Mouse (Mus musculus) fibroblast of lung, adult 2 months (primary cell): ENCODE results near the gene Tbc1d21.
A peak's percentile ranks its signal among the peaks of the same experiment; 100 is the strongest.

Experiments
- DNase-seq: peaks from one replicate; pipeline ENCODE4 v3.0.0-alpha.2; 2011; ENCODE audit warnings: low read depth

Tbc1d21 gene

GRCm38 (mm10) chr9:58341795-58342194 lies 28.5 kb downstream of the Tbc1d21 start:
- no peak for DNase-seq

DNA sequence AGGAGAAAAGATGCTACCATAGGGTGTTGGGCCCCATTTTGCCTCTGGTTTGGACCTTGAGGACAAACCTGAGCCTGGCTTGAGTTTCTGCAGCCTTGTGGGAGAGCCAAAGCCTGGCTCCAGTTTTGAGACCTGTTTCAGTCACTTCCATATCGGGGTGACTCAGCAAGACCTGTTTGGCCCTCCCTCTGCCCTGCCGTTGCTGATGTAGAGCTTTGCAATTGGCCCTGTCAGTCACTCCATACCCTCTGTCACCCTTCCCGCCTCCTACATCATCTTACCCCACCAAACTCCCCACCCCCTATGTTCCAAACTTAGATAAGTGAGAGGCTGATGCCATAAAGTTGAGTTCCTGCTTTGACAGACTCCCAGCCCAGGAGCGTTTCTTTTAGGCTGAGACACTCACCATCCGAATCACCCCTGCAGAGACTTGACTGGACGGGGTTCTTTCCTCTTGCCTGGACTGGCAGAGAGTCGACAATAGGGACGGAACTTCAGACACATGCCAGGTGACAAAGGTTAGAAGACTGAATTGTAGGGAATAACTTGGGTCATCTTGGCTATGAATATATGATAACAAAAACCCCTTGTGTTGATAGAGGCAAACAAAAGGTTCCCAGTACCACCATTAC lies 33.5 kb downstream of the Tbc1d21 start:
- DNase-seq: no peak

GRCm38 (mm10) chr9:58331276-58331675 lies 39.0 kb downstream of the Tbc1d21 start:
- no peak for DNase-seq

DNA sequence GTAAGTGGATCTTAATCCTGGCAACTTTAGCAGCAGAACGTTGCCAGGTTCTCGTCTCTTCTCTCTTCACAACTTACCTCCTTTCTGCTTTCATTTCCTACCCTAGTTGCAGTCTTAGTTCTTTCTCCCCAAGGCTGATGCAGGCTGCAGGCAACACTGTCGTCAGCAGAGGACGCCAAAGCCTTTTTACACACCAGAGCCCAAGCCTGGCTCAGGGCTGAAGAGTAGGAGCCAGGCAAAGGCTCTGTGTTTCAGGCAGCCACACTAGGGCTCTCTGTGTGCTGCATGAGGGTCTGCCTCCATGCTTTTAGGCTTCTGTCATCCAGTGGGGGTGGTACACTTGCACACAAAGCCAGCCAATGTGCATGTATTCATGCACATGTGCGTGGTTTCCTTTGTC lies 40.0 kb downstream of the Tbc1d21 start:
- DNase-seq: no peak

DNA sequence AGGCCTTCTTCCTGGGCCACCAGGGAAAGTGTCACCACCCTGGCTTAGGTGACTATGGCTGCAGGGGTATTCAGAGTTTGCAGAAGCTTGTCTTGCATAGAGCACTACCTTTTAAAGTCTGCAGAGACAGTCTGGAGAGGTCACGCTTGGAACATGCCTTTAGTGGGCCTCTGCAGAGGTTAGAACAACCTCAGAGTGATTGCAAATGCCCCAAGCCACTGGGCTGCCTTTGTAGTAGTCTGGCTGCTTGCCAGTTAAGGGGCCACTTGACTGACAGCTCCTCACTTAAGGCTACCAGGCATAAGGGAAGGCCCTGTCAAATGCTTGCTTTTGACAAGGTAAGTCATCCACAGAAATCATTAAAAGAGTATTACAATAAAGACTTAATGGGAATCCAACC lies 42.9 kb downstream of the Tbc1d21 start:
- no peak for DNase-seq

GRCm38 (mm10) chr9:58326477-58327180 lies 43.6 kb downstream of the Tbc1d21 start:
- no peak for DNase-seq

DNA sequence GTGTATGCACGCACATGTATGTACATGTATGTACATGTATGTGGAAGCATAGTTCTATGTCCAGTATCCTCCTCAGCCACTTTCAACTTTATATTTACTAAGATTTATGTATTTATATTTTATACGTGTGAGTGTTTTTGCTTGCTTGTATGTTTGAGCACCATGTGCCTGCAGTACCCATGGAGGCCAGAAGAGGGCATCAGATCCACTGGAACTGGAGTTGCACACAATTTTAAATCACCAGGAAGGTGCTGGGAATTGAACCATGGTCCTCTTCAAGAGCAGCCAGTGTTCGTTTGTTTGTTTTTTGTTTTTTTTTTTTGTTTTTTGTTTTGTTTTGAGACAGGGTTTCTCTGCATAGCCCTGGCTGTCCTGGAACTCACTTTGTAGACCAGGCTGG lies 48.6 kb downstream of the Tbc1d21 start:
- DNase-seq: no peak

DNA sequence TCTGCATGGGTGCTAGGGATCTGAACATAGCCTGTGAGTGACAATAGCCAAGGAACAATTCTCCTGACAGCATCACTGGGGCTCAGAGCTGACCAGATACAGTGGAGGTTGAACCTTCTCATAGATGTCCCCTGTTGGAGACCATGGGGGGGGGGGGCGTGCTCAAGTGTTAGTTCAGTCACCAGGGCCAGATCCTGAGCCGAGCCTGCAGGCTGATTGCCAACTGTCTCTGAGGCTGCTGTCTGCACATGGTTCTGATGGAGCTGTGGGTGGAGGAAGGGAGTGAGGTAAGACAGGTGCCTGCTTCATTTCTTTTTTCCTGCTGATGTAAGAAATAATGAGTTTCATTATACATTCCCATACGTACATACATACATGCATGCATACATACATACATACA lies 51.9 kb downstream of the Tbc1d21 start:
- no peak for DNase-seq

DNA sequence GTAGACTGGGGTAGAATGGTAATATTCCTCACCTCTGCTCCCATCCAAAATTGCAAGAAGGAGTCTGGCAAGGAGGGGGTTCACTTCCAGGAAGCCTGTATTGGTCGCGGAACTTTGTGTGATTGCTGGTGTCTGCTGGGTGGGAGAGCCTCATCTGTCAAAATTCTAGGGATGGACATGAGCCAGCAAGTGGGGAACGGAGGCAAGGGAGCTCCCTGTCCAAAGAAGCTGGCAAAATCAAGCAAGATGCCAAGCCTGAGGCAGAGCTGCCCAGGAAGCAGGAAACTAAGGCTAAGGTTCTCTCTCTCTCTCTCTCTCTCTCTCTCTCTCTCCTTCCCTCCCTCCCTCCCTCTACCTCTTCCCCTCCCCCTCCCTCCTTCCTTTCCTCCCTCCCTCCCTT lies 52.9 kb downstream of the Tbc1d21 start:
- DNase-seq: no peak

DNA sequence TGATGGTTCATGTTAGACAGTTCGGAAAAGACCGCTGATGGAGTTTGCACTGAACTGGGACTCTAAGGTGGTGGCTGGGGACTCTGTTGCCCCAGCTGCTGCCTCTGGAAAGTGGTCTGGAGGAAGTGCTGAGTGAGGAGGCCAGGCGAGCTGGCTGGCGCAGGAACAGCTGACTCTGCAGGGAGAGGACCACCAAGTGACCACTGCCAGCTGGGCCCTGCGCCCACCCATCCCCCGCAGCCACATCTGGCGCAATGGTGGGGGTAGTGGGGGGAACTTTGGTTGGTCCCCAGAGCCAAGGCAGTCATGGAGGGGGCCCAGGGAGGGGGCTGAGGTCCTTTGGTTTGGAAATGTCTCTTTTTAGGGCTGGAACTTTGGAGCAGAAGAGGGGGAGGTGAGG lies 53.5 kb downstream of the Tbc1d21 start:
- no peak for DNase-seq

GRCm38 (mm10) chr9:58315850-58316249 lies 54.4 kb downstream of the Tbc1d21 start:
- peak; percentile 89 for DNase-seq

GRCm38 (mm10) chr9:58314682-58315360 lies 55.4 kb downstream of the Tbc1d21 start:
- peak; percentile 84 for DNase-seq

- peak; percentile 97 for DNase-seq
These were observed 57.3 kb downstream of the Tbc1d21 start, which contains the start of gene Loxl1 for GRCm38 (mm10) chr9:58312944-58313359. TSS of gene Loxl1 (minus strand) at chr9:58313186.

DNA sequence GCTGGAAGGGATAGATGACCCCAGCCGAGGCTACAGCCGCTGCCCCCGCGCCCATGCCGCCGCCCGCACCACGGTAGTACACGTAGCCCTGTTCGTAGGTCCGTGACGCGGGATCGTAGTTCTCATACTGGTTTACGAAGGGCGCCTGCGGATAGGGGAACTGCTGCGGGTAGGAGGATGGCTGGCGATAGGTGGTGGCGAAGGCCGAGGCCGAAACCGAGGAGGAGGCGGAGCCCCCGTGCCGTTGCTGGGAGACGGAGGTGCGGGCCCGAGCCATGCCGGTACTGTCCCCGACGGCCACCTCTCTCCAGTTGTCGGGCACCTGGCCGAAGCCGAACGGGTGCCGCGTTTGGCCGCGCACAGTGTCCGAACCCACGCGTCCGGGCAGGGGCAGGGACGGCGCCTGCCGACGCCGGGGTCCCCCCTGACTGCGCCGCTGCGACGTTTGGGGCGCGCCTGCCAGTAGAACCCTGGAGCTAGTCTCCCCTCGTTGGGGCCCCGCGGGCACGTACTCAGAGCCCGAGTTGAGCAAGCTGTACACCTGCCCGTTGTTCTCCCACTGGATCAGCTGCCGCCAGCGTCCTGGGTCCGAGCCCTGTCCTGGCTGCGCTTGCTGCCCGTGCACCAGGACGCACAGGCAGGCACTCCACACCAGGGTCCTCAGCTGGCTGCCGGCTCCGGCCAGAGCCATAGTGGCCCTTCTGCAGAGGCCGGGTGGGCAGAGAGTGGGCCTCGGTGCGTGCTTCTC lies 57.9 kb downstream of the Tbc1d21 start:
- no peak for DNase-seq

DNA sequence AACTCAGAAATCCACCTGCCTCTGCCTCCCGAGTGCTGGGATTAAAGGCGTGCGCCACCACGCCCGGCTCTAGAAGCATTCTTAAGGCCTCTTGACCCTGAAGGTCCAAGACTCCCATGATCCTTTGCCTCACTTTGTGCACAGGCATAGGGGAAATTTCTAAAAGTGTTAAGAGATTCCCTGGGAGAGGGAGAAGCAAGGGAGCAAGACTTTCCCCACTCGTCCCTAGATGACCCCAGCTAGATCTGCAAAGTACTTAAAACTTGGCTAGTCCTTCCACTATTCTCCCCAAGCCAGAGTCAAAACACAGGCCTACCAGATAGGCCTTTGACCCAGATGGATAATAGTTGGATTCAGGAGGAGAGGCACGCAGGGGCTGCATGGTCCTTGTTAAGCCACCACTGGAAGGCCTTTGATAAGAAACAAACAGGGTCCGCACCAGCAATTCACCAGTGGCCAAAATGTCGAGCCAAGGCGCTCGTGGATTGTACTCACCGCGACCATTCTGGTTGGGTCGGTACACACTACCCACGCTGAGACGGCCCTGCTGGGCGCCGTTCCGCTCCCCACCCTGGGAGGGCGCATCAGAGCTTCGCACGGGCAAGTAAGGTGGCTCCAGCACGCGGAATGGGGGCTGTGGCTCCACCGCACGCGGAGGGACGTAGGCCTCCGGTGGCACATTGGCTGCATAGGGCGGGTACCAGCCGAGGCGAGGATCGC lies 58.9 kb downstream of the Tbc1d21 start:
- DNase-seq: no peak

GRCm38 (mm10) chr9:58310043-58310660 lies 60.1 kb downstream of the Tbc1d21 start:
- DNase-seq: no peak
